Mouse (Mus musculus) heart, embryonic 14.5 days (tissue): ENCODE data around the gene Slc35b1. TPM values are rescaled to one million over a fixed set of nuclear protein-coding genes. Genes with fewer than 3 reads are reported as not detected.

Source experiments
- ATAC-seq: fragments of 200-750 bp; cut with Nextera tagmentation; 2 replicates; pipeline ENCODE4 v1.8.0; 2017; ENCODE audit warnings: low read depth, moderate TSS enrichment; ENCODE audit not compliant: insufficient number of reproducible peaks, insufficient read depth, low FRiP score
- H3K27ac ChIP-seq, 2 experiments: fragments of 200-500 bp in 1 of 2; fragments of 300-500 bp in 1 of 2; sonication (generic) in 1 of 2; replicated peaks in 1 of 2; 2 replicates each; pipeline ENCODE4 v1.5.1; 2012 to 2014; ENCODE audit warnings: low read depth in 2 of 2, low read length in 2 of 2, control low read depth in 1 of 2, mild to moderate bottlenecking in 1 of 2, mixed read lengths in 1 of 2; ENCODE audit not compliant: control insufficient read depth in 1 of 2, insufficient read depth in 1 of 2
- H3K27me3 ChIP-seq: fragments of 300-500 bp; sonication (generic); 2 replicates; pipeline ENCODE4 v1.6.1; 2014; ENCODE audit warnings: mild to moderate bottlenecking, low read length, control low read depth; ENCODE audit not compliant: control insufficient read depth, insufficient read depth
- H3K36me3 ChIP-seq: fragments of 300-500 bp; sonication (generic); 2 replicates; pipeline ENCODE4 v1.6.1; 2014; ENCODE audit warnings: mild to moderate bottlenecking, control low read depth, low read length, mixed read lengths; ENCODE audit not compliant: control insufficient read depth, insufficient read depth
- H3K4me1 ChIP-seq, 2 experiments: fragments of 200-500 bp in 1 of 2; fragments of 300-500 bp in 1 of 2; sonication (generic) in 1 of 2; 2 replicates each; pipeline ENCODE4 v1.6.1; 2012 to 2014; ENCODE audit warnings: low read length in 2 of 2, control low read depth in 1 of 2, mixed read lengths in 1 of 2; ENCODE audit not compliant: control insufficient read depth in 2 of 2, insufficient read depth in 2 of 2
- H3K4me2 ChIP-seq: fragments of 300-500 bp; sonication (generic); 2 replicates; pipeline ENCODE4 v1.6.1; 2014; ENCODE audit warnings: mild to moderate bottlenecking, low read length
- H3K4me3 ChIP-seq, 2 experiments: fragments of 200-500 bp in 1 of 2; fragments of 300-500 bp in 1 of 2; sonication (generic) in 1 of 2; 2 replicates each; pipeline ENCODE4 v1.5.1; 2012 to 2014; ENCODE audit warnings: low read length in 2 of 2, mild to moderate bottlenecking in 2 of 2, control low read depth in 1 of 2, low read depth in 1 of 2, moderate library complexity in 1 of 2; ENCODE audit not compliant: control insufficient read depth in 1 of 2, insufficient read depth in 1 of 2
- H3K9ac ChIP-seq: fragments of 300-500 bp; sonication (generic); 2 replicates; pipeline ENCODE4 v1.6.1; 2014; ENCODE audit warnings: mild to moderate bottlenecking, low read length
- H3K9me3 ChIP-seq: fragments of 300-500 bp; sonication (generic); 2 replicates; pipeline ENCODE4 v1.6.1; 2016; ENCODE audit warnings: low read length, control low read depth; ENCODE audit not compliant: control insufficient read depth
- WGBS: fragments of 180-500 bp; shearing (Covaris S2); extraction: QIAGEN DNeasy Blood & Tissue Kit; methylation state at CpG from one replicate; pipeline ENCODE4 v1.1.7; 2014; 5-methylcytosine and 5-hydroxymethylcytosine counted together
- polyA plus RNA-seq: library from polyadenylated mRNA; unstranded; fragments of >200 nt; fragmentation: Nextera tagmentation; extraction: Ambion mirVana; gene quantifications from 2 replicates; pipeline ENCODE4 v1.2.1, GENCODE M21; 2014

The Slc35b1 gene
- polyA plus RNA-seq, 1 experiment from 2014 or later = 74.6 TPM

DNA sequence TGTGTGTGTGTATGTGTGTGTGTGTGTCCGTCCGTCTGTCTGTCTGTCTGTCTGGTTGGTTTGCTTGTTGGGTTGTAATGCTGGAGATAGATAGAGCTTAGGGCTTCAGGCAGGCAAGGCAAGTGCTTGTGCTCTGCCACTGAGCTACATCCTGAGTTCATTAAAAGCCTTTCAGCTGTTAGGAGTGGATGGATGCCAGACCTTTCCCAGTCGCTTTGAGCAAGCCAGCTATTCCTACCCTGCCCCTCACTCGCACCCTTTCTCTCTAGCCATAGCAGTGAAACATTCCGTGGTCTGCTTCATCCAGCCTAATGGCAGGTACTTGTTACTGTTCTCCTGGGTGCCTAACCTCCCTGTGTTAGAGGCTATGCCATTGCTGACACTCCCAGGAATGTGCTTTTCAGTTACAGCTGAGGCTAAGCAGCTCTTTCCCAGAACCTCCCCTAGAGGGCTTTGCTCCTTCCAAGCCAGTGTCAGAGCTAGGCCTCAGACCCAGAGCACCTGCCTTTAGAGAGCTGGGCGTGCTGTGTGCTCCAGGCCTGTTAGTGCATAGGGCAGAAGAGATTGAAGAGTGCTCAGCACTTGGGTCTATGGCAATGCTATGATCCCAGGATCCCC is 18.1 kb upstream of the Slc35b1 start:
- H3K9me3 ChIP-seq = no peaks in the 10 kb centered on the region
- peaks cover 7 to 20% of the 10 kb centered on the region in 2 experiments; a peak in 3 of 4 replicates for H3K4me1 ChIP-seq
- no peak for ATAC-seq
- WGBS = 54% methylated on average over 6 of the region's 6 CpGs
- H3K4me3 ChIP-seq = no peak overlapping the region
- no peaks in the 10 kb centered on the region for H3K36me3 ChIP-seq
- no peak overlapping the region for H3K4me2 ChIP-seq
- peak overlapping the region; percentile 13 to 64; a peak in 3 of 4 replicates for H3K27ac ChIP-seq
- no peak overlapping the region for H3K9ac ChIP-seq
- H3K27me3 ChIP-seq = no peaks in the 10 kb centered on the region

DNA sequence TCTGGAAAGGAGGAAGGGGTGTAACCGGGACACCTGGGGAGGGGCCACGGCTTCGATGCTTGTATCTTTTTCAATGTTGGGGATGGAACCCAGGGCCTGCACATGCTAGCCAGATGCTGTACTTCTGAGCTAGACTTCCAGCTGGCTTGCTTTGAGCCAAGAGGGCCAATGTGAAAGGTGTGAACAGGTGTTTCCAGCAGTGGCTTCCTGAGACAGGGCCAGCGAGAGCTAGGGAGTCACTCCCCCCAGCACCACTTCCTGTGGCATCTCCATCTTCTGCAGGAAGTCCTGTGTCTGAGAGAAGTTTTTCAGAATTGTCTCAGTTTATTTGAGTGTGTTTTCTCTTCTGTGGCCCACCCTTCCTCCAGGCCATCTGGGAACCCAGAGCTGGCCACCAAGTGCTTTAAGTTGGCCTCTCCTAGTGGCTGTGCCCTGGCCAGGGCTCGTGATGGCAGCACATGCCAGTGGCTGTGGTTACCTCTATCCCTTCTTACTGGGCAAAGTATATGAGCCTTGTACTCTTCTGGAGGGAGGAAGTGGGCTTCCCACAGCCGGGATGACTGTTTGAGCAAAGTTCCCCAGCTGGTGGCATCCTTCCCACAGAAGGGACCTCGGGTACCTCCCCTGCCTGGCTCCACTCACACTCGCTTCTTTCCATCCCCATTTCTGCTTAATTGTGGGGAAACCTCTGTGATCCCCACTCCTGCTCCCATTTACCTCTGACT is 17.3 kb upstream of the Slc35b1 start:
- Histone ChIP-seq H3K4me2 (no peak overlapping the region), H3K9ac (no peak overlapping the region), H3K27me3 (no peaks in the 10 kb centered on the region), H3K9me3 (no peaks in the 10 kb centered on the region), H3K4me3 (no peak overlapping the region), H3K27ac (no peak overlapping the region), H3K36me3 (peaks cover 4% of the 10 kb centered on the region; the same call in 1 of the 2 replicates), H3K4me1 (peaks cover 7 to 20% of the 10 kb centered on the region in 2 experiments; a peak in 3 of 4 replicates)
- no peak for ATAC-seq
- WGBS = 79% methylated on average over 8 of the region's 8 CpGs

DNA sequence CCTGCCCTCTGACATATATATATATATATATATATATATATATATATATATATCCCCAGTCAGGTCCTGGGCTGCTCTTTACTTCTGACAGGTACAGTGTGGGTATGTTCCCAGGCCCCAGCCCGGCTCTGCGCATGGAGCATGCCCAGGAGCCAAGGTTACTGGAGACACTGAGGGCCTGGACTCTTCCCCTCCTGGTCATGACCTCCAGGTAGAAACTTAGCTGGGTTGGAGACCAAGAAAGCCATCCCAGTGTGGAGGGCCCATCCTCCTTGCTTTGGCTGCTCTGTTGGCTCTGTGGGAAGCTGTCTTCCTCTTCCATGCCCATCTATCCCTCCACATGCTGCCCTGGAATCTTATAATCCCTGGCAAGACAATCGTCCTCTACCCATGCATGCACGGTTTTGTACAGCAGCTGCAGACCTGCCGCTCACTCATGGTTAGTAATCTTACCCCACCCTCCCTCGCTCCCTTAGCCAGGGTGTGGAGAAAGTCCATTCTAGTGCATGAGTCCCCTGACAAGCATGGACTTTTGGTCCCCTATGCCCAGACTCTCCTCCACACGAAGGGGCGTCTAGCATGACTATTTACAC is 16.2 kb upstream of the Slc35b1 start:
- Histone ChIP-seq H3K9me3 (no peaks in the 10 kb centered on the region), H3K4me3 (no peak overlapping the region), H3K4me1 (peaks cover 7 to 20% of the 10 kb centered on the region in 2 experiments; a peak in 3 of 4 replicates), H3K36me3 (peaks cover 13% of the 10 kb centered on the region), H3K27ac (no peak overlapping the region), H3K9ac (no peak overlapping the region), H3K27me3 (no peaks in the 10 kb centered on the region), H3K4me2 (no peak overlapping the region)
- no peak for ATAC-seq
- WGBS = 93% methylated on average over 8 of the region's 8 CpGs

DNA sequence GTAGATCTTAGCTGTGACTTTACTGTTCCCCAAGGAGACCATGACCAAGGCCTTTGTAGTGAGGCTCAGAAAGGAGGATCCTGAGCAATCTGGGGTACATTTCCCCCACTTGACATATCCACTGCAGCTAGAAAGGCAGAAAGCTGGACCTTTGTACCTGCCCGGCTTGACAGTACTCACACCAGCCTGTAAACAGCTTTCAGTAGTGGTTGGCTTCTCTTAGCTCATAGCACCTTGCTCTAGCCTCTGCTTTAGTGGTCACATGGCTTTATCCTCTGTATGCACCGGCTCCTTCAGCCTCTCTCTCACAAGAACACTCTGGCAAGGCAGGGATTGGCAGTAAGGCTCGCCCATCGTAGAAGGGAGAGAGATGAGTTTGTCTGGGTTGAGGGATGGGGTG is 15.6 kb upstream of the Slc35b1 start:
- no peak overlapping the region for H3K4me3 ChIP-seq
- ATAC-seq = no peak
- 88% methylated on average over 4 of the region's 4 CpGs for WGBS
- peaks cover 7 to 20% of the 10 kb centered on the region in 2 experiments; a peak in 3 of 4 replicates for H3K4me1 ChIP-seq
- H3K9me3 ChIP-seq = no peaks in the 10 kb centered on the region
- no peaks in the 10 kb centered on the region for H3K27me3 ChIP-seq
- no peak overlapping the region for H3K4me2 ChIP-seq
- peaks cover 15% of the 10 kb centered on the region for H3K36me3 ChIP-seq
- no peak overlapping the region for H3K27ac ChIP-seq
- H3K9ac ChIP-seq = no peak overlapping the region

DNA sequence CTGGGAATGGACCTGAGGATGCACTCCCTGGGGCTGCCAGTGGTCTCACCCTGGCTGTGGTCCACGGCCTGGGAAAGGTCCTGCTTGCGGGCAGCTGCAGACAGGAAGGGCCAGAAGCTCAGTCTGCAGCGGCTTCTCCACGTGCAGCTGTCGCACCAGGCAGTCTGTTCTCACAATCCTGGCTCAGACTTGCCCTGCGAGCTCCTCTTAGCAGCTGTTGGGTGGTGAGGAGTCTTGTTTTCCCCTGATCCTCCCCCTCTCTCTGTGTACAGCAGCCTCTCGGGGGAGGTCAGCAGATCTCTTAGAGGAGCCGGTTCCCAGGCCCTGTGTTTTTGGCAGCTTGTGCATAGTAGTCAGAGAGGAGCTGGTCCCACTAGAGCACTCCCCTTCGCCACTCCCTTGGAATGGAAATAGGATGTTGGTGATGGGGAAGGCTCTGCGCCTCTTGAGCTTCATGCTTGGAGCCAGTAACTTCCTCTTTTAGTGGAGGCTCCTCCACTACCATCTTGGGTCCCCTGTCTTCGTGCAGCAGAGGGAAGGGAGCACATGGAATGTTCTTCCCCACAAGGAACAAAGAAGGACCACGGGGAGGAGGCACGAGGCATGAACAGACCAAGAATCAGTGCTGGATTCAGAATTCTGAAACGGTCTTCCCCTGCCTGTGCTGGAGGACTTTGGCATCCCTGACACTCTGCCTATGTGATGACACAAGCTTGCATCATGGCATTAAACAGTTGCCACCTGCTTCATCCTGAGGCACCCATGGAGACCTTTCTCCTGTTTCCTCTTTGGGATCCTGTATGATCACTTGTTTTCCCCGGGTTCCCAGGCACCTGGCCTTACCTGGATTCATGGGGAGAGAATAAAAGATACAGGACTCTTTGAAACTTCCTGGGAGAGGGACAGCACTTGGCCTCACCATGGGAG is 14.3 kb upstream of the Slc35b1 start:
- Histone ChIP-seq H3K9me3 (no peaks in the 10 kb centered on the region), H3K9ac (no peak overlapping the region), H3K27ac (peak overlapping the region in 1 of 2 experiments; percentile 23; a peak in 1 of 4 replicates), H3K4me1 (peaks cover 6 to 16% of the 10 kb centered on the region in 2 experiments; a peak in 3 of 4 replicates), H3K36me3 (peaks cover 20% of the 10 kb centered on the region), H3K4me2 (no peak overlapping the region), H3K4me3 (no peak overlapping the region), H3K27me3 (no peaks in the 10 kb centered on the region)
- ATAC-seq = no peak; the same call in 1 of the 2 replicates
- 59% methylated on average over 15 of the region's 15 CpGs for WGBS

DNA sequence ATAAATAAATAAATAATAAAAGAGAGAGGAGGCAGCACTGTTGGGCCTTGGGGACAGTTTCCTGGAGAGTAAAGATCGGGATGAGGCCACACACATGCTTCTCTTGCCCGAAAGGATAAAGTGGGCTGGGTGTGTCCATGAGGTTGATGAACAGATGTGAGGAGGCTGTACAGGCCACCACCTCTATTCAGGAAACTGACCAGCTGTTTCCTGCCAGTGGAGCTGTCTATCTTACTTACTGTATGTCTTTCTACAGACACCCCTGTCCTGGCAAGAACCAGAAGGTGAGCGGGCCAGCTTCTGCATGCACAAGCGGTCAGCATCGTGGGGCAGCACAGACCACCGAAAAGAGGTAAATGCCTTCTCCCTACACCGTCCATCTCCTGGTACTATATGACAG is 13.3 kb upstream of the Slc35b1 start:
- no peak for ATAC-seq
- 88% methylated on average over 7 of the region's 7 CpGs for WGBS
- peaks cover 29% of the 10 kb centered on the region for H3K36me3 ChIP-seq
- H3K9ac ChIP-seq = no peak overlapping the region
- no peaks in the 10 kb centered on the region for H3K9me3 ChIP-seq
- peaks cover 2 to 6% of the 10 kb centered on the region in 2 experiments; a peak in 2 of 4 replicates for H3K4me1 ChIP-seq
- H3K4me3 ChIP-seq = no peak overlapping the region
- H3K4me2 ChIP-seq = no peak overlapping the region
- no peaks in the 10 kb centered on the region for H3K27me3 ChIP-seq
- no peak overlapping the region for H3K27ac ChIP-seq

DNA sequence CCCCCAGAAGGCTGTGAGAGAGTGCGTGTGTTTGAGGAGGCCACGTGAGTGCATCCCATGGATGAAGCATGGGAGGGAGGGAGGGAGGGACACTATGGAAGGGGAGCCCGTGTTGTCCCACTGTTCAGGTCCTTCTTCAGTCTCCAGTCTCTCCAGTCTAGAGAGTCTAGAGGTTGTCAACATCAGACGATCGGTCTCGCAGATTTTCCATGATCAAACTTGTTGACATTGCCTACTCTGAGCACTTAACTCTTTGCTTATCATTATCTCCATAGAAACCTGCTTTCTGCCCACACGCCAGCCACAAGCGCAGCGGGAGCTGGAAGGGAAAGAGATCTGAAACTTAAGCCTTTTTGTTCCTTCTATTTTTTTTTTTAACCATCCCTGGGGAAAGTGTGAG is 5.6 kb upstream of the Slc35b1 start:
- no peak overlapping the region for H3K4me2 ChIP-seq

More for the DNA sequence above, 5.6 kb upstream of the Slc35b1 start:
- H3K9me3 ChIP-seq = no peaks in the 10 kb centered on the region
- no peak overlapping the region for H3K9ac ChIP-seq
- H3K27ac ChIP-seq = peak overlapping the region in 1 of 2 experiments; percentile 47; a peak in 1 of 4 replicates
- H3K27me3 ChIP-seq = no peaks in the 10 kb centered on the region
- 31% methylated on average over 9 of the region's 9 CpGs for WGBS
- H3K4me1 ChIP-seq = peaks cover 0 to 2% of the 10 kb centered on the region in 2 experiments; a peak in 1 of 4 replicates
- H3K36me3 ChIP-seq = peaks cover 40% of the 10 kb centered on the region
- no peak overlapping the region for H3K4me3 ChIP-seq
- ATAC-seq = no peak
